Mouse (Mus musculus) erythroblast, embryonic 14.5 days (primary cell): ENCODE results near the gene Tmem94.

ENCODE experiments used
- GATA1 ChIP-seq: IDR thresholded peaks from 2 replicates; pipeline ENCODE4 v1.6.1; 2012; ENCODE audit warnings: low read length, inconsistent platforms, mixed read lengths
- TAL1 ChIP-seq: IDR thresholded peaks from 3 replicates; pipeline ENCODE4 v1.6.1; 2012; ENCODE audit warnings: low read length, inconsistent platforms, mixed read lengths

DNA sequence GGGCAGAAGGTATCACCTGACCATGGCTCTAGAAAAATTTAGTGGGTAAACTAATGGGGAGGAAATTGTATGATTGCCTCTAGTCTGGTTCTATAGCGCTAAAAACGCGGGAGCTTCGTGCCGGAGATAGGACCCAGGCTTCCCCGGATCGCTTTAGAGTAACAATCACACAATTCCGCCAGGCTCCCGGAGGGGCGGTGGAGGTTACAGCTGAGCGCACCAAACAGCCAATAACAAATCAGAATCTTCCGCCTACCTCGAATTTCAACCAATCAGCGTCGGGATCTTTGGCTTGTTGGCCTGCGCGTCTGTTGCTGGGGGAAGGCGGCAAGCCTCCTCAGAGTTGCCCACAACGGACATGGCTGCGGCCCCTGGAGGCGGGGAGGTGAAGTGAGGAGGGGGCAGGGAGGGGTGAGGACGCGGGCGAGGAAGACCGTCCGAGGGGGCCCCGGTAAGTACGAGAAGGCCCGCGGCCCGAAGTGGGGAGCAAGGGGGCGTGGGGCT lies at the start of gene Tmem94:
- TF ChIP-seq GATA1 (no peak), TAL1 (no peak)
